Mouse (Mus musculus): ENCODE data around the gene Pdzd9. TPM values are rescaled to one million over a fixed set of nuclear protein-coding genes. Genes with fewer than 3 reads are reported as not detected.

Pdzd9 gene
- polyA plus RNA-seq, 1 experiment from 2014 or later = 0.44 TPM

GRCm38 (mm10) chr7:120634301-120634700 lies 35.8 kb downstream of the Pdzd9 start:
- H3K4me1 ChIP-seq (ENCODE audit: control insufficient read depth, insufficient read depth, low read length) = peaks cover 10% of the 10 kb centered on the region
- DNase-seq (ENCODE audit: low spot score) (no peak), ATAC-seq (ENCODE audit: insufficient read depth, low FRiP score, low TSS enrichment) (peak; percentile 16; the same call in 1 of the 2 replicates)
- H3K9me3 ChIP-seq (ENCODE audit: control insufficient read depth, low read length) = no peaks in the 10 kb centered on the region
- H3K4me3 ChIP-seq (ENCODE audit: low read depth, low read length) = peak overlapping the region; percentile 92
- WGBS = 10% methylated on average over 9 of the region's 9 CpGs
- H3K4me2 ChIP-seq (ENCODE audit: low read depth) = peak overlapping the region; percentile 90
- H3K36me3 ChIP-seq (ENCODE audit: control insufficient read depth, insufficient read depth, low read length) = no peaks in the 10 kb centered on the region
- peak overlapping the region; percentile 93 for H3K9ac ChIP-seq (ENCODE audit: low read length)
- no peak overlapping the region for H3K27ac ChIP-seq (ENCODE audit: low read depth, low read length)
- H3K27me3 ChIP-seq (ENCODE audit: control insufficient read depth, insufficient read depth, low read length) = no peaks in the 10 kb centered on the region

DNA sequence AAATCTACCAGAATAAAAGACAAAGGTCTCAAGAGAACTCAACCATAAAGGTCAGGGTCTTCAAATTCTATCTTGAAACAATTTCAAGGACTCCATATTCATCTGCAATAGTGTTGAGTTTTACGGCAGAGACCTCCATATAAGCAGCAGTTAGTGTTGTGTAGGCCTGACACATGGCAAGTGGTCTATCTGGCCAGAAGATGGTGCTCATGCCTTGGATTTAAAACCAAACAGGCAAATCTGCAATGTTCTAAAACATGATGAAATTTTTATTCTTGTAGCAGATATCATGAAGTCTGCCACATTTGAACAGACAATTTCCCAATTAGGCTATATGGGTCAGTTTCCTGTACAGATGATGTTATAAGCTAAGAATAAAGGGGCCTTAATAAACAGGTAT lies 37.6 kb downstream of the Pdzd9 start:
- Histone ChIP-seq H3K36me3 (ENCODE audit: control insufficient read depth, insufficient read depth, low read length) (no peaks in the 10 kb centered on the region), H3K4me1 (ENCODE audit: control insufficient read depth, insufficient read depth, low read length) (peaks cover 10% of the 10 kb centered on the region), H3K9ac (ENCODE audit: low read length) (no peak overlapping the region), H3K27me3 (ENCODE audit: control insufficient read depth, insufficient read depth, low read length) (no peaks in the 10 kb centered on the region), H3K27ac (ENCODE audit: low read depth, low read length) (no peak overlapping the region), H3K9me3 (ENCODE audit: control insufficient read depth, low read length) (no peaks in the 10 kb centered on the region), H3K4me2 (ENCODE audit: low read depth) (no peak overlapping the region), H3K4me3 (ENCODE audit: low read depth, low read length) (no peak overlapping the region)
- ATAC-seq (ENCODE audit: insufficient read depth, low FRiP score, low TSS enrichment) (no peak), DNase-seq (ENCODE audit: low spot score) (no peak)
- 92% methylated on average over 1 of the region's 1 CpGs for WGBS

DNA sequence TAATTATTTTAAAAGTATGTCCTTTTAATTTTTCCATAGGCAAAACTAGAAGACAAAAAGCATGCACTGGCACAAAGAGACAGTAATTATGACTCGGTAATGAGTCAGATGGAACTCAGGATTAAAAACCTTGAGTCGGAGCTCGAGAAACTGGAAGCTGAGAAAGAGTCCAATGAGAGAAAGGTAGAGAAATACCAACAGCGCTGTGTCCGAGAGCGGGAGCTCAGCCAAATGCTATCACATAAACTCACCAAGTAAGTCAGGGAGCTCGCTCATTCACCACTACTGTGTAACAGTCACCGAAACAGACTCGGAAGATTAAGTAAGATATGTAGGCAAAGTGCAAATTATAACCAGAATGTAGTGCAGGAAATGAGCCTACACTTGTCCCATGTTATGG lies 49.3 kb downstream of the Pdzd9 start:
- Histone ChIP-seq H3K9me3 (ENCODE audit: control insufficient read depth, low read length) (no peaks in the 10 kb centered on the region), H3K4me3 (ENCODE audit: low read depth, low read length) (no peak overlapping the region), H3K4me2 (ENCODE audit: low read depth) (no peak overlapping the region), H3K27me3 (ENCODE audit: control insufficient read depth, insufficient read depth, low read length) (no peaks in the 10 kb centered on the region), H3K36me3 (ENCODE audit: control insufficient read depth, insufficient read depth, low read length) (no peaks in the 10 kb centered on the region), H3K9ac (ENCODE audit: low read length) (no peak overlapping the region), H3K4me1 (ENCODE audit: control insufficient read depth, insufficient read depth, low read length) (no peaks in the 10 kb centered on the region), H3K27ac (ENCODE audit: low read depth, low read length) (no peak overlapping the region)
- DNase-seq (ENCODE audit: low spot score) = no peak
- no peak for ATAC-seq (ENCODE audit: insufficient read depth, low FRiP score, low TSS enrichment)
- 91% methylated on average over 9 of the region's 9 CpGs for whole genome bisulfite sequencing

DNA sequence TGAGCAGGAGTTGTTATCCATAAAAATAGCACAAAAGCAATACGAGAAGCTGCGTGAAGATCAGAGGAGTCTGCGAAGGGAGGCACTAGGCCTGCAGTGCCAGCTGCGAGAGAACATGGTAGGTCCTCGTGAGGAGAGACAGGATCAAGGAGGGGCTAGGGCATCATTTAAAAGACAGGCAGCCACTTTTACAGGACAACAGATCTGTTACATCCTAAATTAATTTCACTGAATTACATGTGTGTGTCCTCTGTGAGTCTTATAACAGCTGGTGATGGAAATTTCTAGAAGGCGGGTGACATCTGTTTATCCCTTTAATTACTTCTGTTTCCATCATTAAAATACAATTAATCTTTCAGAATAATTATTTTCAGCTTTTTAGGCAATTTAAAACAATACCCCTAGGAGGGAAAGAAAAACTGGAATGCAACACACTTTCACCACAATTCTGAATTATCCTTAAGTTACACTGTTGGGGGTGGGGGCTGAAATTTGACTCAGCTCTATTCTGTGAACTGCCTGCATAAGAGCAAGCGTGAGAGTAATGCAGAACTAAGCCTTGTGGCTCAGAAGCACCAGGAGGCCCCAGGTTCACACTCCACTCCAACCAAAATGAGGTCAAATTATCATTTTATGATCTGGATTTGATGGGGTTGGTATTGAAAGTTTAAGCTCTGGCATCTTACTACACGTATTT lies 49.9 kb downstream of the Pdzd9 start:
- Histone ChIP-seq H3K36me3 (ENCODE audit: control insufficient read depth, insufficient read depth, low read length) (no peaks in the 10 kb centered on the region), H3K4me3 (ENCODE audit: low read depth, low read length) (no peak overlapping the region), H3K9me3 (ENCODE audit: control insufficient read depth, low read length) (no peaks in the 10 kb centered on the region), H3K4me1 (ENCODE audit: control insufficient read depth, insufficient read depth, low read length) (no peaks in the 10 kb centered on the region), H3K4me2 (ENCODE audit: low read depth) (no peak overlapping the region), H3K27ac (ENCODE audit: low read depth, low read length) (no peak overlapping the region), H3K27me3 (ENCODE audit: control insufficient read depth, insufficient read depth, low read length) (no peaks in the 10 kb centered on the region), H3K9ac (ENCODE audit: low read length) (no peak overlapping the region)
- WGBS = 83% methylated on average over 8 of the region's 8 CpGs
- no peak for ATAC-seq (ENCODE audit: insufficient read depth, low FRiP score, low TSS enrichment)
- no peak for DNase-seq (ENCODE audit: low spot score)

Other genes starting within 250 kb of the Pdzd9 start
- 197 and 216 TPM in 2 replicates for gene Uqcrc2, start 35.2 kb downstream of the Pdzd9 start, polyA plus RNA-seq (2014; fragmentation: Nextera tagmentation; extraction: Ambion mirVana)
- gene Mosmo, start 7.3 kb upstream of the Pdzd9 start, polyA plus RNA-seq (2014; fragmentation: Nextera tagmentation; extraction: Ambion mirVana) = 12.2 and 13.3 TPM in 2 replicates
- gene Vwa3a, start 69.0 kb upstream of the Pdzd9 start, polyA plus RNA-seq (2014; fragmentation: Nextera tagmentation; extraction: Ambion mirVana) = 0.23 and 0.64 TPM in 2 replicates
- not detected in 2 replicates for gene Gm5737, start 142.0 kb upstream of the Pdzd9 start, polyA plus RNA-seq (2014; fragmentation: Nextera tagmentation; extraction: Ambion mirVana)
- 9.2 and 10.3 TPM in 2 replicates for gene Eef2k, start 172.5 kb upstream of the Pdzd9 start, polyA plus RNA-seq (2014; fragmentation: Nextera tagmentation; extraction: Ambion mirVana)
- 19.2 and 19.7 TPM in 2 replicates for gene Polr3e, start 247.4 kb upstream of the Pdzd9 start, polyA plus RNA-seq (2014; fragmentation: Nextera tagmentation; extraction: Ambion mirVana)

All from neural tube, embryonic 11.5 days (tissue).